Mouse (Mus musculus) embryonic facial prominence, embryonic 11.5 days (tissue): Measurements from ENCODE around the gene Zfp658. TPM values are rescaled to one million over a fixed set of nuclear protein-coding genes. Genes with fewer than 3 reads are reported as not detected.

ENCODE experiments used
- ATAC-seq: fragments of 200-750 bp; cut with Nextera tagmentation; replicated peaks from 2 replicates; pipeline ENCODE4 v1.8.0; 2017; ENCODE audit warnings: low read depth; ENCODE audit not compliant: insufficient number of reproducible peaks, low FRiP score, low TSS enrichment
- DNase-seq: peaks from one replicate; pipeline ENCODE4 v3.0.0-alpha.2; 2015; ENCODE audit warnings: low spot score
- H3K27ac ChIP-seq: fragments of 300-500 bp; sonication (generic); replicated peaks from 2 replicates; pipeline ENCODE4 v1.5.1; 2014; ENCODE audit warnings: mild to moderate bottlenecking, low read depth, low read length, control low read depth
- H3K27me3 ChIP-seq: fragments of 300-500 bp; sonication (generic); 2 replicates; pipeline ENCODE4 v1.6.1; 2014; ENCODE audit warnings: mild to moderate bottlenecking, low read length, moderate library complexity, mixed read lengths; ENCODE audit not compliant: control insufficient read depth, insufficient read depth
- H3K36me3 ChIP-seq: fragments of 300-500 bp; sonication (generic); replicated peaks from 2 replicates; pipeline ENCODE4 v1.6.1; 2014; ENCODE audit warnings: low read depth, mild to moderate bottlenecking, low read length, moderate library complexity, mixed read lengths; ENCODE audit not compliant: control insufficient read depth, insufficient read depth
- H3K4me1 ChIP-seq: fragments of 300-500 bp; sonication (generic); 2 replicates; pipeline ENCODE4 v1.6.1; 2014; ENCODE audit warnings: low read length, mixed read lengths; ENCODE audit not compliant: control insufficient read depth, insufficient read depth
- H3K4me2 ChIP-seq: fragments of 300-500 bp; sonication (generic); 2 replicates; pipeline ENCODE4 v1.6.1; 2014; ENCODE audit warnings: low read depth, mild to moderate bottlenecking, control low read depth, low read length, moderate library complexity
- H3K4me3 ChIP-seq: fragments of 300-500 bp; sonication (generic); 2 replicates; pipeline ENCODE4 v1.5.1; 2014; ENCODE audit warnings: low read depth, low read length, control low read depth
- H3K9ac ChIP-seq: fragments of 300-500 bp; sonication (generic); replicated peaks from 2 replicates; pipeline ENCODE4 v1.6.1; 2014; ENCODE audit warnings: mild to moderate bottlenecking, control low read depth, low read length
- H3K9me3 ChIP-seq: fragments of 300-500 bp; sonication (generic); replicated peaks from 2 replicates; pipeline ENCODE4 v1.6.1; 2016; ENCODE audit warnings: mild to moderate bottlenecking, low read length, inconsistent platforms, mixed read lengths; ENCODE audit not compliant: control insufficient read depth
- WGBS: fragments of 180-500 bp; shearing (Covaris S2); extraction: QIAGEN DNeasy Blood & Tissue Kit; methylation state at CpG from one replicate; pipeline ENCODE4 v1.1.7; 2014; 5-methylcytosine and 5-hydroxymethylcytosine counted together
- polyA plus RNA-seq: library from polyadenylated mRNA; unstranded; fragments of >200 nt; fragmentation: Nextera tagmentation; extraction: Ambion mirVana; gene quantifications from 2 replicates; pipeline ENCODE4 v1.2.1, GENCODE M21; 2014

The Zfp658 gene
- polyA plus RNA-seq, 1 experiment from 2014 or later: 5.4 TPM

DNA sequence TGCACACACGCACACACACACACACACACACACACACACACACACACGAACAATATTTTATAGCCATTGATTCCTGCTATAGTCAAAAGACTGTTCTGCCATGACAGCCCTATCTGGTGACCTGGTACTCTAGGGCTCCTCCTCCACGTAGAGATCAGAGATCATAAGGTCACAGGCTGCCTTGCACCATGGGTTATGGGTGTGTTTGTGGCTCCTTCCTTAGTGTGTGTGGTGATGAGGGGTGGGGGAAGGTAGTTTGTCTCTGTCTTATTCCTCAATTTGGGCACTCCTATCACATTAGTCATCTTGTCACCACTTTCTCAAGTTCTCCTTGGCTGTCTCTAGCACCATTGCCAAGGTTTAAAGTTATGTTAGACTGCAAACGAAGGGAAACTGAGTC lies 23.5 kb upstream of the Zfp658 start:
- no peaks in the 10 kb centered on the region for H3K9me3 ChIP-seq
- DNase-seq: no peak
- no peak overlapping the region for H3K27ac ChIP-seq
- H3K36me3 ChIP-seq: no peaks in the 10 kb centered on the region
- 74% methylated on average over 4 of the region's 4 CpGs for WGBS
- H3K4me2 ChIP-seq: no peak overlapping the region
- H3K27me3 ChIP-seq: no peaks in the 10 kb centered on the region
- no peak for ATAC-seq
- H3K4me1 ChIP-seq: no peaks in the 10 kb centered on the region
- H3K4me3 ChIP-seq: no peak overlapping the region
- no peak overlapping the region for H3K9ac ChIP-seq

DNA sequence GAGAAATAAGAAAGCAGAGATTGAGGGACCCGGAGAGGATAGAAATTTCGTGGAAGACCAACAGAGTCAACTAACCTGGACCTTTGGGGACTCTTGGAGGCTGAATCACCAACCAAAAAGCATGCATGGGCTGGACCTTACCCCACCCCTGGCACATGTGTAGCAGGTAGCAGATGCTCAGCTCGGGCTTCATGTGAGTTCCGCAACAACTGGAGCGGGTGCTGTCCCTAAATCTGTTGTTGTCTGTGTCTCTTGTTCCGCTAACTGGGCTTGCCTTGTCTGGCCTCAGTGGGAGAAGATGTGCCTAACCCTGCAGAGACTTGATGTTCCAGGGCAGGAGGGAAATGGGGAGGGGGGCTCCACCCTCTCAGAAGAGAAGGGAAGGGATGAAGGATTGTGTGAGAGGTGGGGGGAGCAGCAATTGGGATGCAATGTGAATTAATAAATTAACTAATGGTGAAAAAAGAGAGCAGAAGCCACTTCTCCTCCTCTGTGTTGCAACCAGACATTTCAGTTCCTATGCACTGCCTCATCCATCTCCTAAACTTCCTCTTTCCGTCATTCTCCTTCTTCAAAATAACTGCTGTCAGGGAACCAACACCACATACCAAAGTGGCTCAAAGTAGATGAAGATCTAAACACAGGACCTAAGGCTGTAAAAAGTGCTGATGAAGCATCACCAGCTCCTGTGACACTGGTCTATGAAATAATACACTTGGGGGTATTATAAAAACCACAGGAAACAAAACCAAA lies 17.7 kb upstream of the Zfp658 start, which contains the start of gene Cd33:
Cd33 (minus strand) TSS at position 204 of the 753 bp plus-strand sequence.
- ATAC-seq (no peak), DNase-seq (no peak)
- Histone ChIP-seq H3K4me2 (no peak within 1 kb of the TSS), H3K36me3 (no peaks in the 10 kb centered on the region), H3K9ac (no peak within 1 kb of the TSS), H3K27me3 (no peaks in the 10 kb centered on the region), H3K4me1 (no peaks in the 10 kb centered on the region), H3K4me3 (no peak within 1 kb of the TSS), H3K27ac (no peak within 1 kb of the TSS), H3K9me3 (no peaks in the 10 kb centered on the region)
- WGBS: 85% methylated on average over 7 of the region's 7 CpGs

DNA sequence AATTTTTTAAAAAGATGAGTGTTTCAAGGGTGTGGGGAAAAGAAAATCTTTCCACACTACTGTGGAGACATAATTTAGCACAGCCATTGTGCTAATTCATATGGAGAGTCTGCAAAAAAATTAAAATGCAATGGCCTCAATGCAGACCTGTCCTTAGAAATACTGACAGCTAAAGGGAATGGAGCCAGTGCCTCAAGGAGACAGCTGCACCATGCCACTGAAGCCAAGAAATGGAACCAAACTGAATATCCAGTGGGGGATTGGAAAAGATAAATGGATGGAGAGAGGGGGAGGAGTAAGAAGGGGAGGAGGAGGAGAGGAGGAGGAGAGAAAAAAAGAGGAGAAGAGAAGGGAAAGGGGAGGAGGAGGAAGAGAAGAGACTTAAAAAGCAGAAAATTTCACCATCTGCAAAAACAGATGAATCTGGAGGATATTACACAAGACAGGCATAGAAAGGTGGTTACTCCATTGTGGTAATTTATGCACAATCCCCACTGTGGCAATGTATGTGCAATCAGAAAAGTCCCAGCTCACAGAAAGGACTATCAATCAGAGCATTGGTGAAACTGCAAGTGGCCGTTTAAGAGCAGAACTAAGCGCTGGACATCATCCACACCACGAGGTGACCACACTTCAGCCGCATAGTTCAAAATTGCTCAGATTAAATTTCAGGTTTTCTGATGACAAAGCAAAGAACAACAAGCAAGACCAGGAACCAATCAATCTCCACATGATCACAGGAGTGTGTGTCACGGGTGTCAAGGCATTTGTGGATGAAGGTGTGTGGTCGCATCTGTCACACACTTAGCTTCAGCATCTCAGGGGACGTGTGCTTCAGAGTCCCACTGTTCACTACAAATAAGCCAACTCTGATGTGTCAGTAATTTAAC lies 16.2 kb upstream of the Zfp658 start:
- WGBS: 53% methylated on average over 7 of the region's 7 CpGs
- H3K36me3 ChIP-seq: no peaks in the 10 kb centered on the region
- no peak overlapping the region for H3K27ac ChIP-seq
- H3K4me3 ChIP-seq: no peak overlapping the region
- ATAC-seq (no peak), DNase-seq (no peak)
- no peaks in the 10 kb centered on the region for H3K27me3 ChIP-seq
- H3K4me2 ChIP-seq: no peak overlapping the region
- no peaks in the 10 kb centered on the region for H3K9me3 ChIP-seq
- no peak overlapping the region for H3K9ac ChIP-seq
- H3K4me1 ChIP-seq: no peaks in the 10 kb centered on the region

DNA sequence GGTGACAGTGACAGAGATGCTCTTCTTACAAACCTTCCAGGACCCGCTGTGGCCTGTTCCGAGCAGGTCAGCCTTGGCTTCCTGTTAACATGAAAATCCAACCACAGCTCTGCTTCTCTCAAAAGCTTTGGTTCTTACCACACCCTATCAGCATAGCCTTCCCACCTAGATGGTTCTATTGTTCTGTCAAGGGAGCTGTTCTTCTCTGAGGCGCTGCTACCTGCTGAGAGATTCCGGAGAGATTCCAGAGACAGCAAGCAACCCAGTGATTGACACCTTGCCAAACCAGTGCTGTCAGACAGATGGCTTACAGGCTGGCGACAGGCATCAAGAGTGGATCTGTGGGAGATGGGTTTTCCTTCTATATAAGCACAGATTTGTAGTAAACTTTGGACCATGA lies 14.4 kb upstream of the Zfp658 start:
- H3K36me3 ChIP-seq: no peaks in the 10 kb centered on the region
- WGBS: 31% methylated on average over 5 of the region's 5 CpGs
- H3K4me1 ChIP-seq: no peaks in the 10 kb centered on the region
- no peak for ATAC-seq
- no peaks in the 10 kb centered on the region for H3K9me3 ChIP-seq
- no peak for DNase-seq
- H3K4me3 ChIP-seq: no peak overlapping the region
- no peak overlapping the region for H3K27ac ChIP-seq
- H3K4me2 ChIP-seq: no peak overlapping the region
- no peaks in the 10 kb centered on the region for H3K27me3 ChIP-seq
- H3K9ac ChIP-seq: no peak overlapping the region

DNA sequence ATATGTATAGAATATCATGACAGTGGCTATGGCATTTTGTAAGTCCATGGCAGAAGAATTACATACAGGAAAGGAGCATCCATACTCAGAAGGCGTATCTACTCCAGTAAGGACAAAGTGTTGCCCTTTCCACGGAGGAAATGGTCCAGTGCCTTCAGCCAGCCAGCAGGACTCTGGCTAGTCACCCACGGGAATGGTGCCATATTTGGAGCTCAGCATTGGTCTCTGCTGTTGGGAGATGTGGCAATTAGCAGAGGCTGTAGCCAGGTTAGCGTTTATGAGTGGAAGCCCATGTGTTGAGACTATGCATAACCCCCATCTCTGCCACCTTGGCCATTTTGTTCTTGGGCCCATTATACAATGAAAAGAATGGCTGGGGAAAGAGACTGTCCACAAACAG lies 13.8 kb upstream of the Zfp658 start:
- H3K36me3 ChIP-seq: no peaks in the 10 kb centered on the region
- no peak overlapping the region for H3K4me3 ChIP-seq
- H3K9me3 ChIP-seq: no peaks in the 10 kb centered on the region
- ATAC-seq (no peak), DNase-seq (no peak)
- H3K4me2 ChIP-seq: no peak overlapping the region
- H3K9ac ChIP-seq: no peak overlapping the region
- WGBS: 76% methylated on average over 4 of the region's 4 CpGs
- H3K4me1 ChIP-seq: no peaks in the 10 kb centered on the region
- no peaks in the 10 kb centered on the region for H3K27me3 ChIP-seq
- H3K27ac ChIP-seq: no peak overlapping the region

DNA sequence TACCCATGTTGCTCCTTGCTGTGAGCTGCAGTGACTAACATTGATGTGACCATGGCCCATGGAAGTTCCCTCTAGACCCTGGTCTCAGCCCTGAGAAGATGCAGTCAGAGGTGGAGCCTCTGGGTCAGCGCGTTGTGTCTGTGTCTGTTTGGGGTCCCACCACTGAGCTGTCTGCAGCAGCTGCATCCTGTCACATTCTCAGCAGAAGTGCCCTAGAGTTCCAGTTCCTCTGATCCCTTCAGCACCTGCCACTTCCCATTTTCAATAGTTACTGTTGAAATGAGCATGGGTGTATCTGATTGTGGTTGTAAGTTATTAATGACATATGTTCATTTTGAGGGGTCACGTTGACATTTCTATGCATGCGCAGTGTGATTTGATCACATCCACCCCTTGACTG lies 8.9 kb upstream of the Zfp658 start:
- Histone ChIP-seq H3K4me1 (no peaks in the 10 kb centered on the region), H3K4me2 (no peak overlapping the region), H3K27ac (no peak overlapping the region), H3K9ac (no peak overlapping the region), H3K27me3 (no peaks in the 10 kb centered on the region), H3K4me3 (no peak overlapping the region), H3K36me3 (no peaks in the 10 kb centered on the region), H3K9me3 (no peaks in the 10 kb centered on the region)
- DNase-seq (no peak), ATAC-seq (no peak)
- 70% methylated on average over 4 of the region's 4 CpGs for WGBS

DNA sequence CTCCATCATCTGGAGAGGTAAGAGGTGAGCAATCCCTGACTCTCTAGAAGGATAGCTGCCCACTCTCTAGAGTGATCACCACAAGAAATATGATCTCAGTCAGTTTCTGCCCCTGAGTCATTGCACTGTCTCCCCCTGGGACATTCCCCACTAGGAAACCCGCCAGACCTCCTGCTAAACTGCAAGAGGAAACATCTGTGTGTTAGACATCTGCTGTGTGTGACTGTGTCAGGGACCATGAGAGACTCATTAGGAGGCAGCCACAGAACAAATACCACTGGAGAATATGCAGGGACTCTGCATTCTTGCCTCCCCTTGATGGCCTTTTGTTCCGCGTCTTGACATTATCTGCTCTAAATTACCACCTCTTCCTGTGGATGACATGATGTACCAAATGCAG lies 7.5 kb upstream of the Zfp658 start:
- no peak for ATAC-seq
- H3K27me3 ChIP-seq: no peaks in the 10 kb centered on the region
- H3K4me3 ChIP-seq: no peak overlapping the region
- no peaks in the 10 kb centered on the region for H3K9me3 ChIP-seq
- H3K9ac ChIP-seq: no peak overlapping the region
- no peaks in the 10 kb centered on the region for H3K36me3 ChIP-seq
- no peak overlapping the region for H3K4me2 ChIP-seq
- no peak overlapping the region for H3K27ac ChIP-seq
- DNase-seq: peak; percentile 38
- no peaks in the 10 kb centered on the region for H3K4me1 ChIP-seq
- WGBS: 41% methylated on average over 3 of the region's 3 CpGs

DNA sequence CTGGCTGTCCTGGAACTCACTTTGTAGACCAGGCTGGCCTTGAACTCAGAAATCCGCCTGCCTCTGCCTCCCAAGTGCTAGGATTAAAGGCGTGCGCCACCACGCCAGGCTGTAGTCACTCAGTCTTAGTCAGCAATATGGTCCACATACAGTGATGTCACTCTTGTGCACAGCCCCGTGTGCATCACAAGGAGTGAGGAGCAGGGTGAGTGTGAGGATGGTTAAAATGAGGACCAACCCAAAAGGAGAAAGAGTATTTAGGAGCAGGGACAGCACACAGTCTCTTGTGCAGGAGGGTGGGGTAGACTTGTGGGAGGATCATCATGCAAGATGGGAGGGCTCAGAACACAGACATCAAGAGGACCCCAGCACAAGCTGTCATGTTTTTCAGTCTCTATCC lies 6.7 kb upstream of the Zfp658 start:
- Histone ChIP-seq H3K27ac (no peak overlapping the region), H3K4me3 (no peak overlapping the region), H3K9ac (no peak overlapping the region), H3K9me3 (no peaks in the 10 kb centered on the region), H3K27me3 (no peaks in the 10 kb centered on the region), H3K36me3 (no peaks in the 10 kb centered on the region), H3K4me1 (no peaks in the 10 kb centered on the region), H3K4me2 (no peak overlapping the region)
- DNase-seq (no peak), ATAC-seq (no peak)
- 90% methylated on average over 5 of the region's 5 CpGs for WGBS
